Comparison of ENCODE assay signal across 8 mouse cellular contexts in genomic region chr14:28164642-28165408, GRCm38 (mm10).
A peak's percentile ranks its signal among the peaks of the same experiment; 100 is the strongest.
DNase-seq lines count a peak whose midpoint lies in the region; ATAC-seq and TF ChIP-seq lines count a peak whose summit lies in the region.

No protein-coding gene starts in this region.

- ATAC-seq in kidney, postnatal 0 days (replicated peaks; ENCODE audit: low FRiP score, low read depth), result no peak
- peak; percentile 73 for ATAC-seq in lung, postnatal 0 days
- ATAC-seq in granulocyte monocyte progenitor cell, adult 5-6 weeks (replicated peaks; ENCODE audit: poor library complexity, severe bottlenecking), result no peak

- peak; percentile 88 for DNase-seq in kidney, postnatal 0 days (ENCODE audit: low spot score)
- no peak for DNase-seq in kidney, adult 8-10 months
- peak; percentile 36 for DNase-seq in embryo, embryonic 11.5 days (ENCODE audit: low read depth, low spot score)
- DNase-seq in hindbrain, embryonic 10.5 days (ENCODE audit: low spot score), result peak; percentile 27
- peak; percentile 93 for DNase-seq in lung, postnatal 0 days (ENCODE audit: low spot score)
- no peak for DNase-seq in gastrocnemius, adult 18-20 months (ENCODE audit: low spot score)
- no peak for DNase-seq in heart, postnatal 4 days

- no peaks in the 10 kb centered on the region for H3K9me3 ChIP-seq in kidney, postnatal 0 days (replicated peaks; ENCODE audit: low read length)
- no peaks in the 10 kb centered on the region for H3K9me3 ChIP-seq in hindbrain, embryonic 10.5 days
- H3K9me3 ChIP-seq in lung, postnatal 0 days (ENCODE audit: low read length), result no peaks in the 10 kb centered on the region

- peak overlapping the region; percentile 2; the same call in 1 of the 2 replicates for H3K4me2 ChIP-seq in kidney, postnatal 0 days (ENCODE audit: low read length)
- H3K4me2 ChIP-seq in lung, postnatal 0 days (replicated peaks; ENCODE audit: low read depth, low read length), result peak overlapping the region; percentile 6; the same call in 1 of the 2 replicates

- 30% methylated on average over 15 of the region's 15 CpGs for WGBS in kidney, postnatal 0 days
- WGBS in hindbrain, embryonic 10.5 days, result 56% methylated on average over 15 of the region's 15 CpGs
- WGBS in lung, postnatal 0 days, result 24% methylated on average over 15 of the region's 15 CpGs

- no peaks in the 10 kb centered on the region for H3K27me3 ChIP-seq in kidney, postnatal 0 days (ENCODE audit: insufficient read depth, low read length)
- no peaks in the 10 kb centered on the region for H3K27me3 ChIP-seq in hindbrain, embryonic 10.5 days (ENCODE audit: insufficient read depth, poor library complexity, severe bottlenecking)
- no peaks in the 10 kb centered on the region for H3K27me3 ChIP-seq in lung, postnatal 0 days (replicated peaks; ENCODE audit: insufficient read depth, low read length)

- no peak overlapping the region for H3K9ac ChIP-seq in kidney, postnatal 0 days (ENCODE audit: low read depth, low read length)
- H3K9ac ChIP-seq in lung, postnatal 0 days (replicated peaks; ENCODE audit: low read depth), result no peak overlapping the region

- H3K36me3 ChIP-seq in kidney, postnatal 0 days (ENCODE audit: insufficient read depth, low read length), result no peaks in the 10 kb centered on the region
- H3K36me3 ChIP-seq in hindbrain, embryonic 10.5 days, result no peaks in the 10 kb centered on the region
- H3K36me3 ChIP-seq in lung, postnatal 0 days (ENCODE audit: insufficient read depth, low read length), result no peaks in the 10 kb centered on the region

- peak; percentile 57 for TF ChIP-seq EP300 in lung, postnatal 0 days (IDR thresholded peaks at IDR 0.05)

- no peak overlapping the region for H3K4me3 ChIP-seq in kidney, postnatal 0 days (replicated peaks; ENCODE audit: low read depth, low read length)
- H3K4me3 ChIP-seq in hindbrain, embryonic 10.5 days, result no peak overlapping the region
- H3K4me3 ChIP-seq in lung, postnatal 0 days (ENCODE audit: low read depth, low read length), result no peak overlapping the region

- 0 out of 2 replicates have a peak, but pooled peaks cover 4% of the 10 kb centered on the region for H3K4me1 ChIP-seq in kidney, postnatal 0 days (replicated peaks; ENCODE audit: insufficient read depth, low read length)
- peaks cover 18% of the 10 kb centered on the region for H3K4me1 ChIP-seq in hindbrain, embryonic 10.5 days (replicated peaks)
- H3K4me1 ChIP-seq in lung, postnatal 0 days (ENCODE audit: insufficient read depth, low read depth, low read length), result peaks cover 11% of the 10 kb centered on the region; the same call in 1 of the 2 replicates

- no peak for TF ChIP-seq CTCF in kidney, postnatal 0 days (IDR thresholded peaks at IDR 0.05; ENCODE audit: low read depth)
- TF ChIP-seq CTCF in lung, postnatal 0 days (IDR thresholded peaks at IDR 0.05), result peak; percentile 9; the same call in 1 of the 2 replicates

- H3K27ac ChIP-seq in kidney, postnatal 0 days, result peak overlapping the region; percentile 73
- 0 out of 2 replicates have a peak overlapping the region, but pooled peaks have one; percentile 45 for H3K27ac ChIP-seq in hindbrain, embryonic 10.5 days
- no peak overlapping the region for H3K27ac ChIP-seq in lung, postnatal 0 days (ENCODE audit: low read length)

Comparison
In these comparisons a context has a peak if more than half of its experiments do, and no peak if none do; other contexts are left out.
1. DNase-seq: peak in kidney, postnatal 0 days (single experiment), embryo, embryonic 11.5 days (single experiment), hindbrain, embryonic 10.5 days (single experiment) and lung, postnatal 0 days (single experiment); none in kidney, adult 8-10 months (0 of 2), gastrocnemius, adult 18-20 months (single experiment) and heart, postnatal 4 days (single experiment).